Mouse (Mus musculus): ENCODE data around the gene Xrcc1. TPM values are rescaled to one million over a fixed set of nuclear protein-coding genes. Genes with fewer than 3 reads are reported as not detected.

Gene Xrcc1
- polyA plus RNA-seq, 1 experiment from 2014 or later, result 41.1 TPM

DNA sequence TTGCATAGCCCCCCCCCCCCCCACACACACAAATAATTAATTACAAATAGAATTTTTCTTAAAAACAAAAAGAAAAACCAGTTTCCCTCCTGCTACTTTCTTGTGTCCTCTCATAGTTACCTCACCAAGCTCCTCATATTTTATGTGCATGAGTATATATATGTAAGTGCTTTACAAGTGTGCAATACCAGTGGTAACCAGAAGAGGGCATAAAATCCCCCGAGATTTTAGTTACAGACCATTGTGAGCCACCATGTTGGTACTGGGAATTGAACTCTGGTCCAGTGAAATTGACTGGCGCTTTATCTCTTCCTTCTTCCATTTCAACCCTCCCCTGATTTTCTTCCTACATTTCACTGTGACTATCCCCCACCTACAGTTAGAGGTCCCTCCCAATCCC is 1.6 kb upstream of the Xrcc1 start:
- peaks cover 29% of the 10 kb centered on the region for H3K4me1 ChIP-seq (replicated peaks)
- no peak overlapping the region for H3K9ac ChIP-seq
- no peaks in the 10 kb centered on the region for H3K9me3 ChIP-seq (replicated peaks)
- no peak for ATAC-seq (ENCODE audit: insufficient read depth)
- 60% methylated on average over 2 of the region's 2 CpGs for WGBS (ENCODE audit: insufficient replicate concordance)
- no peak overlapping the region for H3K4me3 ChIP-seq (replicated peaks)
- H3K36me3 ChIP-seq (replicated peaks), result peaks cover 13% of the 10 kb centered on the region
- no peaks in the 10 kb centered on the region for H3K27me3 ChIP-seq
- H3K27ac ChIP-seq (replicated peaks), result no peak overlapping the region
- H3K4me2 ChIP-seq, result no peak overlapping the region

DNA sequence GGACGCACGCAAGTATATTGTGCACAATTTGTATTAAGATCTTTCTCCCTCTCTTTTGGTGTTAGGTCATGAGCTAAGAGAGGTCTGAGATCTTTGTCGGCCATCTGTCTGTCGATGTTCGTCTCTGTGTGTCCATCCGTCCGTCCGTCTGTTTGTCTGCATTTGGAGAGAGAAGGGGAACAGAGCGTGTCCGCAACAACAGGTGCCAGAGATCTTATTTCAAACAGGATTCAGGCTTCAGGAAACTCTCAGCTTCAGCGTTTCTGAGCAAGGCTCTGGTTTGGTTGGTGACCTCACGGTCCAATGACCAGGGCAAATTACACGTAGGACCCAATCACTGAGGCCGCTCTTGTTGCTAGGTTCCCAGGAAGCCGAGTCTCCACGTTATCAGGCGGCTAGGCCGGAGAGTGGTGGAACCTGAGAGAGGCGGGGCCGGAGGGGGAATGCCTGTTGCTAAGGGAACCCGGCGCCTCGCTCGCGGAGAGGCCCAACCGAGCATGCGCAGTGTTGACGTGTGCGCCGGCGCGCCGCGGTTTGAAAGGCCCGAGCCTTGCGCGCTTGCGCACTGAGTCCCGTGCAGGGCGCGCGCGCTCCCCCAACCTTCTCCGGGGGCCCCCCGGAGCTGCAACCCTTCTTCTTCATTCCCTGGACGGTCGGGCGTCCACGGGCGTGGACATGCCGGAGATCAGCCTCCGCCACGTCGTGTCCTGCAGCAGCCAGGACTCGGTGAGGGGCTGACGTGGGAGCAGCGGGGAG is 723 bp downstream of the Xrcc1 start:
- 1% methylated on average over 57 of the region's 57 CpGs for WGBS (ENCODE audit: insufficient replicate concordance)
- ATAC-seq (ENCODE audit: insufficient read depth), result peak; percentile 97

DNA sequence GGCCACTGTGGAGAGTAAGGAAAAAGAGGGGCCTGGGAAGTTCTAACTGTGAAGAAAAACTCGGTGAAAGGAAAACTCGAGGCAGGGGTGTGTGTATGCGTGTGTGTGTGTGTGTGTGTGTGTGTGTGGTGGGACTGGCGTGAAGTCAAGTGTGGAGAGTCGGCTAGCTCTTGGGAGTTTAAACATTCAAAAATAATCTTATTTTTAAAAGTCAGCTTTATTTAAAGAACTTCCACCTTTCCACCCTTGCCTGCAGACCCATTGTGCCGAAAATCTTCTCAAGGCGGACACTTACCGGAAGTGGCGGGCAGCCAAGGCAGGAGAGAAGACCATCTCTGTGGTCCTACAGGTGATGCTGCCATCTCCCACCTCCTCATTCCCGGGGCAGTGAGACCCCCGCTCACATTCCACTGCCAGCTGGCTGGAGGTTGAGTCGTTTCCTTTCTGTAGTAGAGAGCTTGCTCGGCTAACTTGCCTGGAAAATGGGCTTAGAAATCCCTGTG is 1.5 kb downstream of the Xrcc1 start:
- no peaks in the 10 kb centered on the region for H3K27me3 ChIP-seq
- peaks cover 29% of the 10 kb centered on the region for H3K36me3 ChIP-seq (replicated peaks)
- ATAC-seq (ENCODE audit: insufficient read depth), result no peak
- H3K4me2 ChIP-seq, result peak overlapping the region; percentile 82
- 23% methylated on average over 13 of the region's 13 CpGs for WGBS (ENCODE audit: insufficient replicate concordance)
- peaks cover 31% of the 10 kb centered on the region for H3K4me1 ChIP-seq (replicated peaks)
- peak overlapping the region; percentile 72 for H3K27ac ChIP-seq (replicated peaks)
- no peaks in the 10 kb centered on the region for H3K9me3 ChIP-seq (replicated peaks)
- peak overlapping the region; percentile 89 for H3K4me3 ChIP-seq (replicated peaks)
- H3K9ac ChIP-seq, result peak overlapping the region; percentile 93

More for the DNA sequence above, 723 bp downstream of the Xrcc1 start:
- H3K4me3 ChIP-seq (replicated peaks), result peak overlapping the region; percentile 89
- peak overlapping the region; percentile 72 for H3K27ac ChIP-seq (replicated peaks)
- peak overlapping the region; percentile 82 for H3K4me2 ChIP-seq
- no peaks in the 10 kb centered on the region for H3K27me3 ChIP-seq
- peaks cover 22% of the 10 kb centered on the region for H3K36me3 ChIP-seq (replicated peaks)
- no peaks in the 10 kb centered on the region for H3K9me3 ChIP-seq (replicated peaks)
- peaks cover 31% of the 10 kb centered on the region for H3K4me1 ChIP-seq (replicated peaks)
- peak overlapping the region; percentile 93 for H3K9ac ChIP-seq

DNA sequence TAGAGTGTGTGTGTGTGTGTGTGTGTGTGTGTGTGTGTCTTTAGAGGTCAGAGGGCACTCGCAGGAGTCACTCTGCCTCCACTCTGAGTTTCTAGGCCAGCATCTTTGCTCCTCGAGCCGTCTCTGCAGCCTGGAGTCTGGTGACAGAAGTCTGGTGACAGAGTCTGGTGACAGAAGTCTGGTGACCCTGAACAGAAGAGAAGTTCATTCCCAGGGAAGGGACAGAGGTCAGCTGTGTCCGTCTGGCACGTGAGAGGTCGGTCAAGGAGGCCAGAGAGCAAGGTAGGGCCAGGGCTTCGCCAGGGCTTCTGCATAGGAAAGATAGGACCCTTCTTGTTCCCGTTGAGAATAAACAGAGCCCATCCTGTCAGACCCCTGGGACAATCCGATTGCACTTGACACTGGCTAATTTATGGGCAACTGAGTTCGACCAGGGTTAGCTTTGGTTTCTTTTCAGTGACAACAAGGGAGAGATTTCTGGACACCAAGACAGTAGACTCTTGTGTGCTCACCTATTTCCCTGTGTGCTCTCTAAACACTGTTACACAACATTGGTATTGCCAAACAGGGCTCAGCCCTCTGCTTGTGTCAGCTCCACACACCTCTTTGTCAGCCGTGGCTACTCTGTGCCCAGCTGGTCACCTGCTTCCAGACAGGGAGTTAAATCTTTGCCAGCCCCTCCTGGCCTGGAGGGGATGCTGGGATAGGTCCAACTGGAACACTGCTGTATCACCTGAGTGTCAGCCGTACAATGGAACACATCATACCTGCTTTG is 6.1 kb downstream of the Xrcc1 start:
- peak; percentile 74 for ATAC-seq (ENCODE audit: insufficient read depth)
- H3K36me3 ChIP-seq (replicated peaks), result peaks cover 58% of the 10 kb centered on the region
- WGBS (ENCODE audit: insufficient replicate concordance), result 76% methylated on average over 12 of the region's 12 CpGs
- H3K4me1 ChIP-seq (replicated peaks), result peaks cover 15% of the 10 kb centered on the region
- no peaks in the 10 kb centered on the region for H3K27me3 ChIP-seq
- peak overlapping the region; percentile 23; the same call in 1 of the 2 replicates for H3K4me2 ChIP-seq
- no peak overlapping the region for H3K4me3 ChIP-seq (replicated peaks)
- H3K9ac ChIP-seq, result no peak overlapping the region
- H3K9me3 ChIP-seq (replicated peaks), result no peaks in the 10 kb centered on the region
- H3K27ac ChIP-seq (replicated peaks), result peak overlapping the region; percentile 59

DNA sequence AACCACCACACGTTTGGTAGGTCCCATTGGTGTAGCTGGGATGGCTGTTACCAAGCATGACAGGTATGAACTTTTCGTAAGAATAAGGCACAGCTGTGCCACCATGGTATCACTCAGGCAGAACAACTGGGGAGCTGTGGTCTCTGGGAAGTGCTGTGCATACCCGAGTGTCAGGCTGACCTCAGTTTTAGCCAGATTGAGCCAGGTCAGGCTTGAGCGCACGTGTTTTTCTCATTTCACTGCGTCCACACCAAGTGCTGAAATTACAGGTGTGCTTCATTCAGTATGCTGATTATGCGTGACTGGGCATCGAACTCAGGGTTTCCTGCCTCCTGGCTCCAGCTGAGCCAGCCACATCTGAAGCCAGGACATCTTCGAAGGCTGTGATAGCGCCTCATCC is 9.7 kb downstream of the Xrcc1 start:
- no peak for ATAC-seq (ENCODE audit: insufficient read depth)
- no peaks in the 10 kb centered on the region for H3K27me3 ChIP-seq
- H3K4me2 ChIP-seq, result no peak overlapping the region
- WGBS (ENCODE audit: insufficient replicate concordance), result 78% methylated on average over 10 of the region's 10 CpGs
- H3K36me3 ChIP-seq (replicated peaks), result peaks cover 52% of the 10 kb centered on the region
- no peaks in the 10 kb centered on the region for H3K9me3 ChIP-seq (replicated peaks)
- no peak overlapping the region for H3K27ac ChIP-seq (replicated peaks)
- H3K9ac ChIP-seq, result no peak overlapping the region
- no peak overlapping the region for H3K4me3 ChIP-seq (replicated peaks)
- H3K4me1 ChIP-seq (replicated peaks), result peaks cover 6% of the 10 kb centered on the region; the same call in 1 of the 2 replicates

DNA sequence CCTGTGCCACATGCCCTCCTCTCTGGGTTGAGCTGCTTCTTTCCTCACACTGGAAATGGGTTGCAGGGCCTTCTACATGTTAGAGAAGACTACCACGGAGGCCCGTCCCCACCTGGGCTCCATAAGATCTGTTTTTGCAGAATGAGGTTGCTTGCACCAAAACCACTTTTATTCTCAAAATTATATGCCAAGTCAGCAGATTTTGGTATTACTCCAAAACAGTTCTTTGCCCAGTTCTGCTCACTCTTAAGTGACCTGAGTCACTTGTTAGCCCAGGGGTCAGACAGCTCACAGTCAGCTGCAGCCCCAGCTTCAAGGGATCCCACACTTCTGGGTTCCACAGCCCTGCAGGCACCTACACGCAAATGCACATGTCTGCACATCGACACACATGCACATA is 15.4 kb downstream of the Xrcc1 start:
- Histone ChIP-seq H3K27me3 (no peaks in the 10 kb centered on the region), H3K4me3 (replicated peaks) (no peak overlapping the region), H3K9ac (no peak overlapping the region), H3K4me1 (replicated peaks) (0 out of 2 replicates have a peak, but pooled peaks cover 3% of the 10 kb centered on the region), H3K36me3 (replicated peaks) (peaks cover 60% of the 10 kb centered on the region), H3K4me2 (no peak overlapping the region), H3K27ac (replicated peaks) (no peak overlapping the region), H3K9me3 (replicated peaks) (no peaks in the 10 kb centered on the region)
- WGBS (ENCODE audit: insufficient replicate concordance), result 75% methylated on average over 4 of the region's 4 CpGs
- no peak for ATAC-seq (ENCODE audit: insufficient read depth)

DNA sequence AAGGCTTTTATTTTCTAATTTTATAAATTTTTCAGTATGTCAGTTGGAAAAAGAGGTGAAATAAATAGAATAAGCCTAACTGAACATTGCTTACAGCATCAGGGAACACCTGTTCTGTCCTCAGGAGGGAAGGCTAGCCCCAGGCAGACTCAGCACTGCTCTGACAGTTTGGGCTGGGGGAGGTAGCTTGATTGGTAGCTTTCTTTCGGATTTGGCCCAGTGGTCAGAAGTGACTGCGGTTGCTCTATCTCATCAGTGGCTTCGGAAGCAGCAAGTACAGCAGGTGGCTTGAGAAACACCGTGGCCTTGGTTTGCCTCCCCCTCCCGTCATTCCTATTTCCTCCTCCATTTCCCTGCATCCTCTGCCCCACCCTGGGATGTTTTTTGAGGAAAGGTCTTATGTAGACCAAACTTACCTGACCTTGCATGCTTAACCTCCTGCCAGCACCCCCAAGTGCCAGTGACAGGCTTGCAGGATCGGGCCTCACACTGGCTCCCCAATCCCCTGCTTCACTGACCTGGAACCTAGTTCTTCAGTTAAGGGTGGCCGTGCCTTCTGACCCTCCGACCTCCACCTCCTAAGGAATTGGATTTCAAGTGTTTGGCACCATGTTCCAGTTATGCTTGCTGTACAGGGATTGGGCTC is 17.2 kb downstream of the Xrcc1 start:
- H3K36me3 ChIP-seq (replicated peaks), result peaks cover 75% of the 10 kb centered on the region
- no peak overlapping the region for H3K27ac ChIP-seq (replicated peaks)
- no peak overlapping the region for H3K4me2 ChIP-seq
- ATAC-seq (ENCODE audit: insufficient read depth), result no peak
- H3K9ac ChIP-seq, result no peak overlapping the region
- no peak overlapping the region for H3K4me3 ChIP-seq (replicated peaks)
- no peaks in the 10 kb centered on the region for H3K27me3 ChIP-seq
- no peaks in the 10 kb centered on the region for H3K9me3 ChIP-seq (replicated peaks)
- H3K4me1 ChIP-seq (replicated peaks), result 0 out of 2 replicates have a peak, but pooled peaks cover 3% of the 10 kb centered on the region
- WGBS (ENCODE audit: insufficient replicate concordance), result 82% methylated on average over 8 of the region's 8 CpGs

DNA sequence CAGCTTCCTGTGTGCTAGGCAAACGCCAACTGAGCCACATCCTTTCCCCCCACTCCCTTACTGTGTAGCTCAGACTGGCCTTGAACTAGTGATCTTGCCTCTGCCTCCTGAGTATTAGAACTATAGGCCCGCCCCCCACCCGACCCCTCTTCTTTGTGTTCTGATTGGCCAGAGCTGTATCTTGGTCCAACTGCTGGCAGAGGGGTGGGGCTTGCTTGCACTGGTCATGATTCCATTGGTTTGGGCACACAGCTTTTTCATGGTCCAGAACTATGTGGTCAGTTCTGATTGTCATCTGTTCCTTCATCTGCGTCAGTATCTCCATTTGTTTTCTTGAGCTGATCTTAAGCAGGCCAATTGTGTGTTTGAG is 17.7 kb downstream of the Xrcc1 start:
- H3K4me2 ChIP-seq, result no peak overlapping the region
- H3K27ac ChIP-seq (replicated peaks), result no peak overlapping the region
- H3K4me3 ChIP-seq (replicated peaks), result no peak overlapping the region
- no peak overlapping the region for H3K9ac ChIP-seq
- H3K27me3 ChIP-seq, result no peaks in the 10 kb centered on the region
- peaks cover 76% of the 10 kb centered on the region for H3K36me3 ChIP-seq (replicated peaks)
- no peaks in the 10 kb centered on the region for H3K9me3 ChIP-seq (replicated peaks)
- ATAC-seq (ENCODE audit: insufficient read depth), result no peak
- 0 out of 2 replicates have a peak, but pooled peaks cover 3% of the 10 kb centered on the region for H3K4me1 ChIP-seq (replicated peaks)
- WGBS (ENCODE audit: insufficient replicate concordance), result 68% methylated on average over 4 of the region's 4 CpGs

DNA sequence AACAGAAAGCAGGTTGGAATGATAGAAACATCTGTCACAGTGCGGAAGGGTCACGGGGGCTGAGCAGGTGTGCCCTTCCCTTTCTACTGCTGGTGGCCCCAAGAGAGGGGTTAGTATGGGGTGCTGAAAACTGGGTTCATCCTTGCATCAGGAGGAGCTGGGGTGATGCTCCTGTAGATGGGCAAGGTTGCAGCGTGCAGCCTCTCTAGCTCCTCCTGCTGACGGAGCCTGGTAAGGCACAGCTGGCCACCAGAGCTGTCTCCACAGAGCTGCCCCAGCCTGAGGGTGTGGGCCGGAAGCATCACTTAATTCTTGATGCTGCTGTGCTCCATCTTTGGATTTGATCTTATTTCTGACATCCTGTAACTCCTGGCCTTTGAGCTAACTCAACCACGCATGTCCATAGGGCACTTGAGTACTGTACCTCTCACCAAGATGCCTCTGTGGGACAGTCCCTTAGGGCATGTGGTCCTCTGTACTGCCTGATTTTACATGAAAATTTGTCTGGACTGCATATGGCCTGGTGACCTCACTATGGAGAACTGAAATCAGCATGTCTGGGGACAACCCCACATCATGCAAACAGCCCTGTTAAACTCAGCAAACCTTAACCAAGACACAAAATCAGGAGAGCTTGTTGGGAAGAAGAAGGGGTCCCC is 18.6 kb downstream of the Xrcc1 start:
- Histone ChIP-seq H3K9ac (no peak overlapping the region), H3K4me1 (replicated peaks) (0 out of 2 replicates have a peak, but pooled peaks cover 3% of the 10 kb centered on the region), H3K4me2 (no peak overlapping the region), H3K4me3 (replicated peaks) (no peak overlapping the region), H3K27me3 (no peaks in the 10 kb centered on the region), H3K36me3 (replicated peaks) (peaks cover 71% of the 10 kb centered on the region), H3K27ac (replicated peaks) (no peak overlapping the region), H3K9me3 (replicated peaks) (no peaks in the 10 kb centered on the region)
- 64% methylated on average over 6 of the region's 6 CpGs for WGBS (ENCODE audit: insufficient replicate concordance)
- peak; percentile 47; the same call in 1 of the 2 replicates for ATAC-seq (ENCODE audit: insufficient read depth)

DNA sequence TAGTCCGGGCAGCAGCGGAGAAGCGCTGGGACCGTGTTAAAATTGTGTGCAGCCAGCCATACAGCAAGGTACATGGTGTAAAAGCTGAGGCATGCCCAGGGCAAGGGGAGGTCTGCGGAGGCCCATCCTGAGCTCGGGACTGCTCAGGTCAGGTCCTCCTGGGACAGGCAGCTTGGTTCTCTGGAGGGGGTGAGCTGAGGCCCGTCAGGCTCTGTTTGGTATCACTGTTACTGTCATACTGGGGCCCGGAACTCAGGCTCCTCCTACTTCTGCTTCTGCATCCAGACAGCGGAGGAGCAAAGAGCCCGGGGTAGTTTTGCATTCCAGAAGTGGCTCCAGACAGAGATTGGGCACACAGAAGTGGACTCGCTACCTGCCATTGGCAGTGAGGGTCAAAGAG is 19.5 kb downstream of the Xrcc1 start:
- no peaks in the 10 kb centered on the region for H3K9me3 ChIP-seq (replicated peaks)
- no peaks in the 10 kb centered on the region for H3K27me3 ChIP-seq
- no peak for ATAC-seq (ENCODE audit: insufficient read depth)
- 0 out of 2 replicates have a peak, but pooled peaks cover 3% of the 10 kb centered on the region for H3K4me1 ChIP-seq (replicated peaks)
- H3K4me3 ChIP-seq (replicated peaks), result no peak overlapping the region
- H3K27ac ChIP-seq (replicated peaks), result no peak overlapping the region
- no peak overlapping the region for H3K4me2 ChIP-seq
- H3K36me3 ChIP-seq (replicated peaks), result peaks cover 70% of the 10 kb centered on the region
- H3K9ac ChIP-seq, result no peak overlapping the region
- 78% methylated on average over 11 of the region's 11 CpGs for WGBS (ENCODE audit: insufficient replicate concordance)
